Mouse (Mus musculus) thymus, postnatal 0 days (tissue): ENCODE data around the gene Psmd8. TPM values are rescaled to one million over a fixed set of nuclear protein-coding genes. Genes with fewer than 3 reads are reported as not detected.

Experiments
- DNase-seq: peaks from one replicate; pipeline ENCODE4 v3.0.0-alpha.2; 2015; ENCODE audit warnings: low spot score
- polyA plus RNA-seq: library from polyadenylated mRNA; unstranded; fragments of >200 nt; fragmentation: Nextera tagmentation; extraction: Ambion mirVana; gene quantifications from 2 replicates; pipeline ENCODE4 v1.2.1, GENCODE M21; 2015

The Psmd8 gene
- polyA plus RNA-seq, 1 experiment from 2014 or later, result 358 TPM

DNA sequence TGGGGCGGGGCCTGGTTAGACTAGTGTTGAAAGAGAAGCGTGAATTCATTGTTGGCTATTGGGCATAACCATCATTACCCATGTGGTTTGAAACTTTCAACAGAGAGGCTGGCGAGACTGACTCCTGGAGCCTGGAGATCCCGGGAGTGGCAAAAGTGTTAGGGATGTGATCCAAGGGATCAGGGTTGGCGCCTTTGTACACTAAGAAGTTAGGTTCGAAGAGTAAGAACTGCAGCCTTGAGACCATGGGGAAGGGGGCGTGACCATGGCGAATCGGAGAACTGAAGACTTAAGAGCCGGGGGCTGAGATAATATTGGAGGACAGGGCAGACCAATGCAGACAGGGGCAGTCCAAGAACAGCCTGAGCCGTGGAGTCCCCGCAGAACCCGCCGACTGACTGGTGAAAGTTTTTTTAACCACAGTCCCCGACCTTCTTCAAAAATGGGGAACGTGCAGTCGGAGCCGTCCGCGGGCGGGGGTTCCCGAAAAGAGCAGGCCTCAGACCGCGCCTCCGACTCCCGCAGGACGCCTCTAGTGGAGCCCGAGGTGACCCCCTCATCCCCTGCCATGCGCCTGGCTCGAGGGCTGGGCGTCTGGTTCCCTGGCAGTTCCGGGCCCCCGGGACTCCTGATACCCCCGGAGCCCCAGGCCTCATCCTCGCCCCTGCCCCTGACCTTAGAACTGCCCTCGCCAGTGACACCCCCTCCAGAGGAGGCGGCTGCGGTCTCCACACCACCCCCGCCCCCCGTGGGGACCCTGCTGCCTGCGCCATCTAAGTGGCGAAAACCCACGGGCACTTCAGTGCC lies 9.5 kb downstream of the Psmd8 start:
- DNase-seq, result peak; percentile 10

DNA sequence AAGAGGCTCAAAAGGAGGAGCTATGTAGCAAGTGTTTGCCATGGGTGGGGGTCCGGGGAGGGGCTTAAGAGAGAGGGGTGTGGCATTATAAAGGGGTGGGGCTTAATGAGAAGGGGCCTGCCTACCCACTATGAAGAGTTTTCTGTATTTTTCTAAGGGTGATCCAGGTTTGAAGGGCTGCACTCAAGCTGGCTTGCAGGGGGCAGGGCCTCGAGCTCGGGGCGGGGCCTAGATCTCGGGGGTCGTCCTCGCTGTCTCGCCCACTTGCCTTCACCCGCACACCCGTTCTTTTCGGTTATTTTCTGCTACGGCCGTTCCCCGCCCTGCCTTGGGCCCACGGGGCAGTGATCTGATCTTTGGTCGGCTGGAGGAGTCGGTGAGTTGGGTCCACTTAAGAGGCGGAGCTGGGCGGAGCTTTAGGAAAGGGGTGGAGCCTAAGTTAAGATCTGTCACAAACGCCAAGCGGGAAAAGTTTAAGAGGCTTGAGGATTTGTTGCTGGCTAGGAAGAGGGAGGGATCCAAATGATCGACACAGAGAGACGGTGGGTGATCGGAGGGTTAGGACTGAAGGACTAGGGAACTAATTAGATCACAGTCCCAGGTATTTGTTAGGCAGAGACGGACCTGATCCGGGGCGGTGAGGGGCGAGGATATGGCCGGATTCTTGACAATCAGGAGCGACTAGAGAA lies 10.3 kb downstream of the Psmd8 start, which contains the start of the genes Ggn and Spred3:
Gene Ggn, plus strand, starts transcription at position 145 of the 689 bp plus-strand sequence.
Gene Spred3, minus strand, starts transcription at position 346 of the 689 bp plus-strand sequence.
- peak; percentile 21 for DNase-seq

DNA sequence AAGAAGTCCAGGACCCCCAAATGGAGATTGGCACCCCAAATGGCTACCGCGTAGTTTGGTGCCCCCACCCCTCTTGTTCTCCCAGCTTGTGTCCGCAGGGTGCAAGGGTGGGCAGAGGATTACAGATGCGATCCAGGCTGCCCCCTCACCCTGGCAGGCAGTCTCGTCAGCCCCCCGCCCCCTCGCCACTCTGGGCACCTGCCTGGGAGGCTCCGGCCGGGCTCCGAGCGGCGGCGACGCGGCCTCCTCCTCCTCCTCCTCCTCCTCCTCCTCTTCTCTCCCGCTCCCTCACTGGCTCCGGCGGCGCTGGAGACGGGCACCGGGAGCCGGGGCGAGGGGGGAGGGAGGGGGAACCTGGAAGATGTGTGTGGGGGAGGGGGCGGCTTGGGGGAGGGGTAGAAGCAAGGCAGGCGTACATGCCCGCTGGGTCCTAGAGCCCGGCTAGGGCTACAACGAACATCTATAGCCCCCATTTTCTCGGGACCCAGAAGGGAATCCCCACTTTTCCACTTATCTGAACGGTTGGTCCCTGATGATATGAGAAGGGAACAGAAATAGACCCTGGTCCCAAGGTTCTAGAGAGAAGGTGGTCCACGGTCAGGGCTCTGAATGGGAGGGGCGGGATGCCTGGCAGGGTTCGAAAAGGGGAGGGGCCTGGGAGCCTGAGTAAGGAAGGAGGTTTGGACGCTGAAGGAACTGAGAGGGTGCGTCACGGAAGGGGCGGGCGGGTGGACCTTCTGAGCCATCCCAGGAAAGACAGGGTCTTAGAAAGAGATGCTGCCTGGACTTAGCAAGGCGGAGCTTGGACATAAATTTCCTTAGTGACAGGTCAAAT lies 11.1 kb downstream of the Psmd8 start:
- DNase-seq, result peak; percentile 31

DNA sequence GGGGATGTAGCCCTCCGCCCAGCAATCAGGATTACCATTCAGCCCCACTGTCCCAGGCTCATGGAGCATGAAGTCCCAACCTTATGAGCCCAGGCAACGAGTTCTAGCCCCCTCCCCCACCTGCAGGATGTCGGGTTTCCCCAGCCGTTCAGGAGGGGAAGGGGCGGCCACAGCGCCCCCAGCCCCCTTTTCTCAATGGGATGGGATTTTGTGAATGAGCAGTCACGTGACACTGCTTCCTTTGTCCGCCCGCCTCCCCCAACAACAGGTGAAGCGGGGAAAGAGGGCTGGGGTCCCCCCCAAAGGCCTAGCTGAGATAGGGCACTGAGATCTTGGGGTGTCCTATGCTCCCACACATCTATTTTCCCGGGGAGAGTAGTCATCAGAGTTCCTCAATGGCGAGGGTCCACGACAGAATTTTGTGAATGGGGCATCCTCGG lies 11.7 kb downstream of the Psmd8 start:
- peak; percentile 18 for DNase-seq

DNA sequence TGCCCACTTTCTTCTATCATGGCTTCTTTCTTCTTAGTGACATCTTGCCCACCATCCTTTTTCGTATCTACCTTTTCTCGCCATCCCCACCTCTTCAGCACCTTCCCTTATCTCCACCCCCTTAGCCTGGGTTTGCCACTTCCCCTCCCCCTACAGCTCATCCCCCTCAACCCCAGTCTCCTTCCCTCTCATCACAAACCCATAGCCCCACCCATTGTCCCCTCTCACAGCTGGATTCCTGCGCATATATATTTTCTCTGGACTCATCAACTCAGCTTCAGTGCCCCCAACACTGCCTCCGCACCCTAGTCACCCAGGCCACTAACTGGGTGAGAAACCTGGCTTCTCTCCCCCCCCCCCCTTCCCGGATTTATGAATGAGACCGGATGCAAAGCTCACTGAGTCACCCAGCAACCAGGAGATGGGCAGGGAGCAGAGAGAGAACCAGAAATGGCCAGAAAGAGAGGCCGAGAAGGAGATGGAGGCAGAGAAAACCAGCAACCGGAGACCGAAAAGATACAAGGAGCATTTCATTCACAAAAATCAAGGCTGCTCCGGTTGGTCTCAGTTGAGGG lies 12.3 kb downstream of the Psmd8 start:
- DNase-seq, result no peak

DNA sequence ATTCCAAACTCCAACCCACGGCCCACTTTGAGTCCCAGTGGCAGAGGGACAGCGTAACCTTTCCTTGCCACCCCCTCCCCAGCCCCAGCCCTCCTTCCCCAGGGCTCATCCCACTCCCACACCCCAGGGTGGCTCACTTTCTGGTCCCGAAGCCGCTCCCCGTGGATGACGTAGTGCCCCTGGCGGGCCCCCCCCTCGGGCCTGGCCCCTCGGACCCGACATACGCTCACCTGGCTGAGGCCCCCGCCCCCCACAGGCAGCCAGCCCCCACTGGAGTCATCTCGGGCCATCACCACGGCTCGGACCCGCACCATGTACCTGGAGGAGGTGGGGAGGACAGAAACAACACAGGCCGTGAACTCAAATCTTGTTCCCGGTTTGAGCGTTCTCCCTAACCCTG lies 12.8 kb downstream of the Psmd8 start:
- DNase-seq, result no peak

DNA sequence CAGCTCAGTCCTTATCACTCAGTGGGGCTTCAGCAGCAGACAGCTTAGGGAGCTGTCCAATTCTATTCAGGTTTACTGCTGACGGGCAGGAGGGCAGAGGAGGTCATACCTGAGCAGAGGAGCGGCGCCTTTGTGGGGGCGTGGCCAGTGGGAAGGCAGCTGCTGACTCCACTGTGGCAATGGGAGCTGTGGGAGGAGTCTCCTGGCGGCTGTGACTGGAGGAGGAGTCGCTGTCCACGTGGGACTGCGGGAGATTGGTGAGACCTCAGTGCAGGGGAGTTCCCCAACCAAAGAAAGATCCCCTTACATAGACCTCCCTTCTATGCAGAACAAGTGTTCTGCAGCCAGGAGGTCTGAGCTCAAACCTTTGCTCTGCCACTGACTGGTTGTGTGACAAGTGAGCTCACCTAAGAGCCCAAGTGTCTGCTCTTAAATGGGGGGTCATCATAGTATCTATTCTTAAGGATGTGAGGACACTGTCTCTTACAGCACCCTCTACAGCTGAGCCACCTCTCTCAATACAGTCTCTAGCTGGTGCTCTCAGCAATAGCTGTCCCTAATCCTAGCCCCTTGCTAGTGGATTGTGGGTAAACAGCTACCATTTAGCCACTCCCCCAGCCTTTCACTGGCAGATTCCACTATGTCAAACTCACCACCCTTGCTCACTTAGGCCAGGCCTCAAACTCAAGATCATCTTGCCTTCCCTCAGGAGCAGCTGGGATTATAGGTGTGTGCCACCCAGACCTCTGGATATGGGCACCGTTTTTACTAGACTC lies 17.6 kb downstream of the Psmd8 start:
- peak; percentile 56 for DNase-seq

DNA sequence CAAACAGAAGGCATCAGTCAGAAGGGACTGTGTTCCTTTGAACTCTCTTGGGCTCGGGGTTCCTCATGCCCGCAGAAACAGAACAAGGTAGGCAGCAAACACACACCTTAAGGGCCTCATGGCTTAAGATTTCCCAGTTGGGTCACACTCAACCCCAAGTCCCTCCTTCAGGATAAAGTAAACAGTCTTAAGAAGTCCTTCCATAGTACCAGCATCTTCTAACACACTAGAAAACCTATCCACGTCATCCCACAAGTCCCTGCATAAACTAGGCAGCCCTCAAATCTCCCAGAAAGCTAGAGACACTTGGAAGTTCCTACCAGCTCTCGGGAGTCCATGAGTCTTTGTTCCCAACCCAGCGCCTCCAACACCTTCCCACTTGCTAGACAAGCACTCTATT lies 18.2 kb downstream of the Psmd8 start:
- DNase-seq, result no peak

DNA sequence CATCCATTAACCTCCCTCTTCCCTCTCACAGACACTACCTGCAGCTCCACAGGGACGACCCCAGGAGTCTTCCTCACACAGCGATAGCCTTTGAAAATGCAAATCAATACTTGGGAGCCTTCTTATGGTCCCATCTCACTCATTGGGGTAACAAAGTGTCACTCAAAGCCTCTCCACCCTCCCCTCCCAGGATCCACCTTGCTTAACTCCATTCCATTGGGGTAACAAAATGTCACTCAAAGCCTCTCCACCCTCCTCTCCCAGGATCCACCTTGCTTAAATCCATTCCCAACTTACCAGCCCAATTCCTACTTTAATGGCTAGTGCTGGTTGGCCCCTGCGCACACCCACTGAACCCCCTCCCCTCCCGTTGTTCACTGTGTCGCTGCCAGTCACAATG lies 22.2 kb downstream of the Psmd8 start:
- no peak for DNase-seq

DNA sequence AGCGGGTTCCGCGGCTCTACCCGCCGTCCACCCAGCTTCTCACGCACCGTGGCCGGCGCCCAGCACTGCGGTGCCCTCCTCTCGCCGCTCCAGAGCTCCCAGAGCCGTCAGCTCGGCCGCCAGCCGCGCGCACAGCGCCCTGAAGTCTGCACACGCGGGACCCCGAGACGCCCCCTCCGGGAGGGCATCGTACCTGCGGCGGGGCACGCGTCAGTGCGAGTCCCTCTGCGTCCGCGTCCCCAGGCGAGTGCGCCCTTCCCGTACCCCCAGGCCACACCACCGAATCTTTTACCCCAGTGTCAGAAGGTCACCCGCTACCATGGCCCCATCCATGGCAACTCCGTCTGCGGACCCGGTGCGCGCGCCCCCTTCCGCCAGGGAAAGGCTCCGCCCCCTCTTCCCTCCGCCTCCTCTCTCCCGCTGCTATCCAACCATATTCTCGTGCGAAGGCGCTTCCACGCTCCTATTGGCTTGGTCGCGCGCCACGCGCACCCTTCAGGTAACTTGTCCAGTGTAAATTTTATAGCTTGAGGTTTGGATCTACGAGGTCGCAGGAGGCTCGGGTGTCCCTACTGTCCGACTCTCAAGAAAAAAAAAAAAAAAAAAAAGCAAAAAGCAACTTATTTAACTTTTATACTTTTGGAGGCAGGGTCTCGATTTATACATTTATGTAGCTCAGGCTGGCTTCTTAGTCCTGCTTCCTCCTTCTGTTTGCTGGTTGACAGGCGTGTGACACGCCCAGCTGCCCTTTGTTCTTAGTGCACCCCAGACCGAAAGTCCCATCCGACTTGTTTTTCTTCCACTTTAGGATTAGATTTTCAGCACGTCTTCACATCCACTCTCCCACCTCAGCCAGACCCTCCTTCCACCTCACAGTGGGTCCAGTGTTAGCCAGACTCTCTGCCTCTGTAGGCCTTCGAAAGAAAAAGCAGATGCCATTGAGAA lies 24.4 kb downstream of the Psmd8 start, which contains the start of gene Fam98c:
Gene Fam98c, minus strand, starts transcription at position 397 of the 945 bp plus-strand sequence.
- peak; percentile 83 for DNase-seq

DNA sequence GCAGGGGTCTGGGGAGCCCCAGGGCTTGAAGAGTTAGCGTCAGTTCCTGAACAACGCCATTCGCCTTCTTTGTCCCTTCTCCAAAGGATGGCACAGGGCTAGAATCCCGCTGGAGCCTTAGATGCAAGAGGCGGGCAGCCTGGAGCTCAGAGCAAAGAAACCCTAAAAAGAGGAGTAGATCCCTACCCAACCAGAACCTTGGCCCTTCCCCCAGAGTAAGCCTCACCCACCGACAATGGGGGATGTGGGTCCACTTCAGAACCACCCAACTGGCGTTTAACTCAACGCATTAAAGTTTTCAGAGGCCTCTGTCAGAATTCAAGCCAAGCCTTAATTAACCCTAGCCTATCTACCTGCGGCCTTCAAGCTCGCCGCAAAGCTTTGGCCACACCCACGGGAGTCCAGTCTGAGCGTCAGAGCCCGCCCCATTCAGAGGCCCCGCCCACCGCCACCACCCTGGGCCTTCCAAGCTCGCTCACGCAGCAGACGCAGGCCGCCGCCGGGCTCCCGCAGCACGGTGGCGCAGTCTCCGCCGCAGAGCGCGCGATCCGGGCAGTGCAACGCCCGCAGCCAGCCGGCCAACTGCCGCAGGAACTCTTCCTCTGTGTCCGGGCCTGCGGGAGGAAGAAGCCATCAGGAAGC lies 25.2 kb downstream of the Psmd8 start:
- peak; percentile 64 for DNase-seq

DNA sequence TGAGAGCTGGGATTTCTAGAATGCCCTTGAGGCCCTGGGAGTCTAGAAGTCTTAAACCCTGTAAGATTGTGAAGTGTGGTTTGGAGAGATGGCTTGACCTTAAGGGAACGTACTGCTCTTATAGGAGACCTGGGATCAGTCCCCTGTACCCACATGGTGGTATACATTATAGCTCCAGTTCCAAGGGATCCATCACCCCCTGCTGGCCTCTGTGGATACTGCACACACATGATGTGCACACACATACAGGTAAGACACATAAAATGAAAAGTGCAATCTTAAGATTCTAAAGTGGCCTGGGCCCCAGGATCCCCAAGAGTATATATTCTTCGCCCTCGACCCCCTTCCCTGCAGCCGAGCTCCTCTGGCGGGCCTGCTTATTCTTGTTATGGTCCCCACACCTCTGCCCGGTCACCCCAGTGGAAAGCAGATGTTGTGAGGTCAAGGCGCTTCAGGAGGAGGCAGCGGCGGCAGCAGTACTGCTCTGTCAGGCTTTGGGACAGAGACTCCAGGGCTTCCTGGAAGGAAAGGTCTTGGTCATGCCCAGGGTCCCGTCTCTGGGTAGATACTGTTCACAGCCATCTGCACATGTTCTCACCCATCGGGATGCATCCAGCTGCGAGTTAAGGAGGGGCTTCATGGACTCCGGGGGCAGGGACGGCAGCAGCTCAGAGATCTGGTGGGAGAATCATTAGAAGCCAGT lies 26.3 kb downstream of the Psmd8 start:
- no peak for DNase-seq

DNA sequence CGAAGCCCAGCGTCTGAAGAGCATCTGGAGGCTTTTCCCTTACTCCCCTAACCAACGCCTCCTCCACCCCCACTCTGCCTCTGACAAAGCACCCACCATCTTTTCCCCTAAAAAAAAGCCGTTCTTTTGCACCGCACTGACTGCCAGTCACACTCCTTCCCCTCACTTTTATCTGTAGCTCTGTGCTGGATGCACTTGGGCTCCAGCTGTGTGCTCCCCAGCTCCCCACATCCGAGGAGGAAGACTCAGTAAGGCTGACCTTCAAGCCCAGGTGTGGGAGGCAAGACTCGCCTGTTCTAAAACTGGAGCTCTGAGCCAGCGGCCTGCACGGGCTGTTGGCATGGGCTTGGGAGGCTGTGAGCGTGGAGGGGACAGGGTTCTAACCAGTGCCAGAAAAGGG lies 29.0 kb downstream of the Psmd8 start:
- peak; percentile 60 for DNase-seq

DNA sequence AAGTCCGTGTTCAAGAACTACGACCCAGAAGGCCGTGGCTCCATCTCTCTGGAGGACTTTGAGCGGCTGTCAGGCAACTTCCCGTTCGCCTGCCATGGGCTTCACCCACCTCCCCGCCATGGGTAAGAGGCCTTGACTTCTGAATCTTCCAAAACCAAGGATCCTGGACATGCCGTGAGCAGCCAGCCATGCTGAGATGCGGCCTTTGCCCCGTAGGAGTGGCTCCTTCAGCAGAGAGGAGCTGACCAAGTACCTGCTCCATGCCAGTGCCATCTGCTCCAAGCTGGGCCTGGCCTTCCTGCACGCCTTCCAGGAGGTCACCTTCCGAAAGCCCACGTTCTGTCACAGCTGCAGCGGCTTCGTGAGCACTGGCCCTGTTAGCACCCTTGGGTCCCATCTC lies 31.7 kb downstream of the Psmd8 start:
- DNase-seq, result no peak

DNA sequence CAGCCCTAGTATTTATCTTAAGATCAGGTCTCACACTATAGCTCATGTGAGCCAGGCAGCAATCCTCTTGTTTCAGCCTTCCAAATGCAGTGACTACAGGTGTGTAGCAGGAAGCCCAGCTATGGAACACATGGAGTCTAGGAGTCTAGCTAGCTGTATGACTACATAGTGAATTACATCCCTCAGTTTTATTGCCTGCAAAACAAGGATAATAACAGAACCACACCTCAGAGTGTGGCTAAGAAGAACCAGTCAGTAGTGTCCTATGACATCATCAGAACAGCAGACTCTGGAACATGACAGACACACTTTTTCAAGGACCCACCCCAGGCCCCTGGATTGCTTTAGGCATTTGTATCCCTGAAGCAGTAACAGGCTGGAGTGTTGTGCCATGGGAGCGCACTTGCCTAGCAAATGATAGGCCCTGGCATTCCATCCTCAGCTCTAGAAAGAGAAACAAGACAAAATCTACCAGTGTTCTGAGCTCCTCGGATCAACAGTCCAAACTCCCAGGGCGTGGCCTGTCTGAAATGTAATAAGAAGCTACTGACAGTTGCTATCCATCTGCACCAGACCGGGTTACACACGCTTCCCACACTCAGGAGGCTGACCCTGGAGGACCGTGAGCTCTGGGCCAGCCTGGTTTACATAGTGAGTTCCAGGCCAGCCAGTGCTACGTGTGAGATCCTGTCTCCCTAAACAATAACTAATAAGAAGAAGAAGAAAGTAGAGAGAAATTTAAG lies 33.7 kb downstream of the Psmd8 start:
- DNase-seq, result no peak

DNA sequence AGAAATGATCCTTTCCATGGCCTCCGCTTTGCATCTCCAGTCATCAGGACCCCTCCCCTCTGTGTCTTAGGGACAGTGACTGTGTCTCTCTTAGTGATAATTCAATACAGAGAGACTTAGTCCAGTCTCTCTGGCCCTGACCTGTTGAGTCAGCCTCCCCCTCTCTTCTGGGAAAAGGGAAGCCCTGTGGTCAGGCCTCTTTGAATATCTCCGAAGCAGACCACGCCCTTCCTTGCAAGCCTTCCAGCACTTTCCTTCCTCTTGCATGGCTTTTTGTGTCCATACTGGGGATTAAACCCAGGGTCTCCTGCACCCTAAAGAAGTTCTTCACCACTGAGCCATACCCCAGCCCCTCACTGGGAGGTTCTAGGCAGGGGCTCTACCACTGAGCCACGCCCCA lies 36.5 kb downstream of the Psmd8 start:
- no peak for DNase-seq

DNA sequence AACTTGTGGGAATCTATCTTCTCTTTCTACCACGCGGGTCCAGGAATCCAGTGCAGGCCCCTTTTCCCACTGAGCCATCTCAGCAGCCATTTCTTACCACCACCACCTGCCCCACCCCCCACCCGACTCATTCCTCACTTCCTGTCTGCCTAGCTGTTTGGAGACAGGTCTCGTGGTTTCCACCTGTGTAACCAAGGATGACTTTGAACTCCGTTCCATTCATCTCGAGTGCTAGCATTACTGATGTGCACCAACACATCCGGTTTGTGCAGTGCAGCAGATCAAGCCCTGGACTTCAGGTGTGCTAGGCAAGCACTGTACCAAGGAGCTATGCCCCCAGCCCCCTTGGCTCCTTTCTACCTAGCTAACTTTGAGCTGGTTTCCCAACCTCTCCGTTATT lies 39.1 kb downstream of the Psmd8 start:
- peak; percentile 87 for DNase-seq
